Mouse (Mus musculus): ENCODE data around the gene Lef1.

GRCm38 (mm10) chr3:131066171-131066570 lies 44.1 kb upstream of the Lef1 start:
- TF ChIP-seq POLR2A (IDR thresholded peaks at IDR 0.05; ENCODE audit: insufficient read length, low read depth) (no peak), MYOG (IDR thresholded peaks at IDR 0.05; ENCODE audit: control insufficient read depth in 1 of 3, insufficient read depth in 1 of 3, insufficient read length in 2 of 3, low read depth in 2 of 3) (no peak), USF1 (IDR thresholded peaks at IDR 0.05; ENCODE audit: low read depth) (no peak), MYOD1 (IDR thresholded peaks at IDR 0.05; ENCODE audit: control insufficient read depth in 1 of 3, insufficient read length in 2 of 3, low read depth in 2 of 3) (no peak), MAX (IDR thresholded peaks at IDR 0.05; ENCODE audit: low read depth) (no peak), POLR2AphosphoS2 (IDR thresholded peaks at IDR 0.05; ENCODE audit: insufficient read length, low read depth) (no peak), E2F4 (IDR thresholded peaks at IDR 0.05; ENCODE audit: insufficient read depth) (no peak), TCF12 (IDR thresholded peaks at IDR 0.05; ENCODE audit: insufficient read depth, poor library complexity, severe bottlenecking) (no peak), SRF (IDR thresholded peaks at IDR 0.05; ENCODE audit: control insufficient read depth, insufficient read length, low read depth) (no peak), REST (IDR thresholded peaks at IDR 0.05; ENCODE audit: insufficient read depth, insufficient read length) (no peak)
